Mouse (Mus musculus) adrenal gland, adult (tissue): ENCODE measurements at regions not wholly inside any gene's neighbourhood (a gene's known extent, or its start where the extent isn't known, plus 50 kb on each side); places are given as distances from the start of the nearest gene placed in this dataset.
A peak's percentile ranks its signal among the peaks of the same experiment; 100 is the strongest.

Experiments
- DNase-seq, 2 experiments: peaks; one replicate each; pipeline ENCODE4 v3.0.0; 2022 to 2023; ENCODE audit warnings: low spot score in 1 of 2; ENCODE audit not compliant: inconsistent age in 2 of 2

- no peak for DNase-seq
These were observed 490.0 kb downstream of the Prss52 start for GRCm38 (mm10) chr14:64594021-64594561.

DNA sequence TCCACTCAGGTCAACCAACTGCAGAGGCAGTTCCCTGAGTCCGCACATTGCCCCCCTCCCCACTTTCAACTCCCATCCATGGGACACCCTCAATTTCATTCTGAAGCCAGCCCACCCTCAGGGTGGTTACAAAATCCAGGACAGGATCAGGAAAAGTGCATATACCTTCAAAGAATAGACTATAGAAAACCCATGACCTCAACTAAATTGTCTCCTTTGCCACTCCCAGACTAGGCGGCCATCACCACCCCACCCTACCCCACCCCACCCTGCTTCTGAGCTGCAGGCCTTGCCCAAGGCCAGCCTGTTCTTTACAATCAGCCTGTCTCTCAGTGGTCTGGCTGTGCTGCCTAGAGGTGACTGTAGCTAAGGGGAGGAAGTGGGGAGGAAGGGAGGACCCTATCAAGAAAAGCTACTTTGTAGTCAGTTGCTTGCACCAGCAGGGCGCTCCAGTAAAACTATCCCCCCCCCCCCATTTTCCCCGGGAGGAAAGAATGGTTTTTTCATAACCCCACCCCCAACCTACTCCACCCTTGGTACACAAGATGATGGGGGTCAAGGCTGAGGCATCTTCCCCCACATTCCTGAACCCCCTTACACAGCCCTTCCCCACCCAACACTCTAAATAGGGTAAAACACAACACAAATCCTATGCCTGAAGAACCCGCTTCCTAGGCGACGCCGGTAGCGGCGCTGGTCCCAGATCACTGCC, 490.9 kb downstream of the Prss52 start:
- DNase-seq: no peak

DNA sequence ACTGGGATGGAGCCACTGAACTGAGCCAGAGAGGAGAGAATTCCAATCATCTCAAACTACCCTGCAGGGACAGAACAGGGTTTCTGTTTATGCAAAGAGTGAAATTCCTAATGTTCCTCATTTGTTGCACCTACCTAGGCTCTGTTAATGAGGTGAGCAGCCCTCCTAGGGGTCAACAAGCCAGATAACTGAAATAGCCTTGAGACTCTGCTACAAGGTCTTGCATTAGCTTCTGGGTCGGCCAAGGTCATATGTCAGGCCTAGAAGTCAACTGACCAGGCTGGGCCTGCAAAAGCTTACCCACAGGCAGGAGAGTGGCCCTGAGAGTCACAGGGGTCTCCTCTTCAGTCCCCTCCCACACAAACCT, 491.4 kb downstream of the Prss52 start:
- peak in 1 of 2 experiments; percentile 43 for DNase-seq

DNA sequence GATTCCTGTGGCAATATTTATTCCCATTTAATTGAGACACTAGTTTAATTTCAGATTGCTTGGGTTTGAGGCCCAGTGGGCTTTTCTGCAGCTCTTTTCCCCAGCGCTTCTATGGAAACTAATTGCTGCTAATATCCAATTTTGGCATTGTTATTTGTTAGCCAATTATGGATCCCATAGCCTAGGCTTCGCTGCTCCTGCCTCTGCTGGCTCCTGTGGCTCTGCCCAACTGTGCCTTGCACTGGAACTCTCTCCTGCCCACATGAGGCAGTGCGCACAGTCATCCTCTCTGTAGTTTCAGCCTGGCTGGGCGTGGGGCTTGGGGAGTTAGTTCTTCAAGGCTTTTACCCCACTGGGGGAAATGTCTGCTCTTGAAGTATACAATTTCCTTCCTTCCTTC, 491.8 kb downstream of the Prss52 start:
- no peak for DNase-seq

- no peak for DNase-seq
These were observed 493.1 kb downstream of the Prss52 start for GRCm38 (mm10) chr14:64597218-64597617.
